Mouse (Mus musculus): ENCODE measurements around the gene Tex46. TPM values are rescaled to one million over a fixed set of nuclear protein-coding genes. Genes with fewer than 3 reads are reported as not detected.

Gene Tex46
- total and polyA plus RNA-seq, 2 experiments from 2014 or later, result not detected

DNA sequence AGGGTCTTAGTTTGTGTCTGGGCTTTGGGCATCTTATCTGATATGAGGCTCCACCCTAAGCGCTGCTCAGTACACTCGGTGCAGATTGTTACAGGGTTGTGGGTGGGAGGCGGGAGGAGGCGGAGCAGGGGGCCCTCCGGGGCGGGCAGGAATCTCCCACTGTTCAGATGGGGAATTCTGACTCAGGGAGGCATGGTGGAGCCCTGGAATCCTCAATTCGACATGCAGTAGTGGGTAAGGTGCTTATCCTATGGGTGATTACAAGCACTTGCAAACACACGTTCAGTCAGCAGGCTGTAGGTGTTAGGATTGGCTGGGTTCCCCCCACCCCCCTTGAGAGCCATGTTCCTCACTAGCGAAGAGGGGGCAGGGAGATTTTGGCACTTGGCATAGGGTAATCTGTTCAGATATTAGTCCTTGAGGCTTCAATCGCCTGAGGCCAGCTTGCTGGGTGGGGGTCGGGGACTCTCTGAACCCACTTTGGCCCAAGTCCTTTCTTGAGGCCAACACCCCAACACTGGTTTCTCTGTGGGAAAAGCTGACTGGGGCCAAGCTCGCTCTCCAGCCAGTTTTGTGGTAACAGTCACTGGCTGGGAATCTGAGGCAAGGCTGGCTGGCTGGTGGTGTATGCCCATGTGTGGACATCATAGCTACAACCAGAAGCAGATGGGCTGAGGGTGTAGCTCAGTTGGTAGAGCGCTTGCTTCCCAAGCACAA lies 39.4 kb downstream of the Tex46 start:
- DNase-seq (ENCODE audit: low spot score) (peak; percentile 21), ATAC-seq (ENCODE audit: insufficient read depth, low read depth) (peak; percentile 60)
- H3K9me3 ChIP-seq (replicated peaks; ENCODE audit: control insufficient read depth, low read length), result peaks cover 11% of the 10 kb centered on the region; the same call in 1 of the 2 replicates
- H3K9ac ChIP-seq (replicated peaks; ENCODE audit: low read depth, low read length), result no peak overlapping the region
- H3K27me3 ChIP-seq (ENCODE audit: control insufficient read depth, insufficient read depth, low read length), result peaks cover 67% of the 10 kb centered on the region
- no peak overlapping the region for H3K4me3 ChIP-seq (ENCODE audit: low read depth, low read length)
- TF ChIP-seq CTCF (IDR thresholded peaks at IDR 0.05; ENCODE audit: low read depth), result no peak
- H3K27ac ChIP-seq (ENCODE audit: low read depth), result no peak overlapping the region
- H3K36me3 ChIP-seq (replicated peaks; ENCODE audit: control insufficient read depth, insufficient read depth, low read length), result no peaks in the 10 kb centered on the region
- H3K4me2 ChIP-seq (ENCODE audit: low read depth, low read length), result peak overlapping the region; percentile 28
- peaks cover 17% of the 10 kb centered on the region for H3K4me1 ChIP-seq (ENCODE audit: control insufficient read depth, insufficient read depth)
- 22% methylated on average over 13 of the region's 13 CpGs for WGBS

DNA sequence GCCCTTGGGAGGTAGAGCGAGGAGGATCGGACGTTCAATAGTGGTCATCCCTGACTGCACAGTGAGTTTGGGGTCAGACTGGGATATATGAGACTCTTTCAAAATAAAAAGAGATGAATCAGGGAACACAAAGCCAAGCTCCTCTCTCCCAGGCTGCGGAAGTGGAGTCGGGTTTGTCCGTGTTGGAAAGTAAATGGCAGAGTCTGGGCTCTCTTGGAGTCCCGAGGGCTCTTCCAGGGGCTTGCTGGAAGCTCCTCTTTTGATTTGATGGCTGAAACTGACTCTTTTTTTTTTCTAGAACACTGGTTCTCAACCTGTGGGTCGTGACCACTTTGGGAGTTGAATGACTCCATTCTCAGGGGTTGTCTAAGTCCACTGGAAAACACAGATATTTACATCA lies 40.0 kb downstream of the Tex46 start:
- peaks cover 73% of the 10 kb centered on the region for H3K27me3 ChIP-seq (ENCODE audit: control insufficient read depth, insufficient read depth, low read length)
- H3K36me3 ChIP-seq (replicated peaks; ENCODE audit: control insufficient read depth, insufficient read depth, low read length), result no peaks in the 10 kb centered on the region
- no peak for DNase-seq (ENCODE audit: low spot score)
- no peak overlapping the region for H3K4me2 ChIP-seq (ENCODE audit: low read depth, low read length)
- WGBS, result 81% methylated on average over 8 of the region's 8 CpGs
- no peak overlapping the region for H3K4me3 ChIP-seq (ENCODE audit: low read depth, low read length)
- H3K9ac ChIP-seq (replicated peaks; ENCODE audit: low read depth, low read length), result no peak overlapping the region
- H3K27ac ChIP-seq (ENCODE audit: low read depth), result no peak overlapping the region
- H3K9me3 ChIP-seq (replicated peaks; ENCODE audit: control insufficient read depth, low read length), result peaks cover 11% of the 10 kb centered on the region; the same call in 1 of the 2 replicates
- no peak for ATAC-seq (ENCODE audit: insufficient read depth, low read depth)
- peaks cover 17% of the 10 kb centered on the region for H3K4me1 ChIP-seq (ENCODE audit: control insufficient read depth, insufficient read depth)
- TF ChIP-seq CTCF (IDR thresholded peaks at IDR 0.05; ENCODE audit: low read depth) (no peak), EP300 (IDR thresholded peaks at IDR 0.05; ENCODE audit: low read depth) (no peak)

DNA sequence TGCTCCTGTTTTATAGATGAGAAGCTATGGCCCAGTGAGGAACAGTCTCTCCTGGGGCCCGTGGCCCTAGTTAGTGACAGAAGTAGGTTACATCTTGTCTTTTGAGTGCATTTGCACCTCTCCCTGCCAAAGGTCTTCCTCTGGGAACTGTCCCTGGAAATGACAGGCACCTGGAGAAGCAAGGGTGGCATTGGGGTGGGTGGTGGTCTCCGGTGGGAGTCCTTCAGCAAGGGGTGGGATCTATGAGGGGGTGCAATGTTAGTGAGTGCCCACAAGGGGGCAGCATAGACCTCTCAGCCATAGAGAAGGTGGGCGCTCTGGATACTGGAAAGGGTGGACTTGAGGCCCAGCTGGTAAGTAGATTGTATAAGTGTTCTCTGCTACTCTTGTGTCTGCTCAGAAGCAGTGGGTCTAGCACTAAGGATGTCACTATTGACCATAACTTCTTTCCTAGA lies 41.1 kb downstream of the Tex46 start:
- ATAC-seq (ENCODE audit: insufficient read depth, low read depth) (no peak), DNase-seq (ENCODE audit: low spot score) (peak; percentile 46)
- no peak overlapping the region for H3K4me2 ChIP-seq (ENCODE audit: low read depth, low read length)
- peaks cover 83% of the 10 kb centered on the region for H3K27me3 ChIP-seq (ENCODE audit: control insufficient read depth, insufficient read depth, low read length)
- H3K4me3 ChIP-seq (ENCODE audit: low read depth, low read length), result no peak overlapping the region
- no peak overlapping the region for H3K27ac ChIP-seq (ENCODE audit: low read depth)
- peaks cover 17% of the 10 kb centered on the region for H3K4me1 ChIP-seq (ENCODE audit: control insufficient read depth, insufficient read depth)
- TF ChIP-seq EP300 (IDR thresholded peaks at IDR 0.05; ENCODE audit: low read depth) (no peak), CTCF (IDR thresholded peaks at IDR 0.05; ENCODE audit: low read depth) (peak; percentile 72)
- no peaks in the 10 kb centered on the region for H3K36me3 ChIP-seq (replicated peaks; ENCODE audit: control insufficient read depth, insufficient read depth, low read length)
- 67% methylated on average over 3 of the region's 3 CpGs for WGBS
- no peak overlapping the region for H3K9ac ChIP-seq (replicated peaks; ENCODE audit: low read depth, low read length)
- H3K9me3 ChIP-seq (replicated peaks; ENCODE audit: control insufficient read depth, low read length), result peaks cover 9% of the 10 kb centered on the region; the same call in 1 of the 2 replicates

DNA sequence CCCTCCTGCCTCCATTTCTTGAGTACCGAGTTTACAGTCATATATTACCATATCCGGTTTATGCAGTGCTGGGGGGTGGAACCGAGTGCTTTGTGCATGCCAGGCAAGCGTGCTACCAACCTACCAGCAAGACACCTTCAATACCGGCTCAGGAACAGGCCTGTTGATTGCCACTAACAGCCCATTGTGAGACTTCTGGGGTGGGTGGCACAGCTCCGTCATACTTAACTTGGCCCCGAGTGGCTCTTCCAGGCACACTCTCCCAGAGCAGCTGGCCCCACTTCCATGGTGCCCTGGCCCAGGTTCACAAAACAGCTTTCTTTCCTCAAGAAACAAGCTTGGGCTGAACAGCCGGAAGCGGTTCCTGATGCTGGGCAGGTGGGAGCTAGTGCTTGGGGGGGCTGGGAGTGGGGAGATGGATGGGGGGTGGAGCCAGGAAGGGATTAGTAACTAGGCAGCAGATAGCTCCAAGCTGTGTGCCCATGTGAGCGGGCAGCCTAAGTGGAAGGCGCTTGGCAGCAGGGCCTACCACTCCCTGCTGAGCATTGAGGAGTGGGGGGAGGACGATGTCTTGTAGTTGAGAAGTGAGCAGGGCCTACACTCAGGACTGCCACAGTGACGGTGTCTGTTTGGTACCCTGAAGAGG lies 41.8 kb downstream of the Tex46 start:
- Histone ChIP-seq H3K4me3 (ENCODE audit: low read depth, low read length) (no peak overlapping the region), H3K9ac (replicated peaks; ENCODE audit: low read depth, low read length) (no peak overlapping the region), H3K27me3 (ENCODE audit: control insufficient read depth, insufficient read depth, low read length) (peaks cover 80% of the 10 kb centered on the region), H3K4me2 (ENCODE audit: low read depth, low read length) (no peak overlapping the region), H3K4me1 (ENCODE audit: control insufficient read depth, insufficient read depth) (peaks cover 17% of the 10 kb centered on the region), H3K36me3 (replicated peaks; ENCODE audit: control insufficient read depth, insufficient read depth, low read length) (no peaks in the 10 kb centered on the region), H3K9me3 (replicated peaks; ENCODE audit: control insufficient read depth, low read length) (peaks cover 3% of the 10 kb centered on the region; the same call in 1 of the 2 replicates), H3K27ac (ENCODE audit: low read depth) (no peak overlapping the region)
- no peak for ATAC-seq (ENCODE audit: insufficient read depth, low read depth)
- DNase-seq (ENCODE audit: low spot score), result no peak
- TF ChIP-seq CTCF (IDR thresholded peaks at IDR 0.05; ENCODE audit: low read depth), result no peak
- TF ChIP-seq EP300 (IDR thresholded peaks at IDR 0.05; ENCODE audit: low read depth), result no peak
- WGBS, result 82% methylated on average over 13 of the region's 13 CpGs

DNA sequence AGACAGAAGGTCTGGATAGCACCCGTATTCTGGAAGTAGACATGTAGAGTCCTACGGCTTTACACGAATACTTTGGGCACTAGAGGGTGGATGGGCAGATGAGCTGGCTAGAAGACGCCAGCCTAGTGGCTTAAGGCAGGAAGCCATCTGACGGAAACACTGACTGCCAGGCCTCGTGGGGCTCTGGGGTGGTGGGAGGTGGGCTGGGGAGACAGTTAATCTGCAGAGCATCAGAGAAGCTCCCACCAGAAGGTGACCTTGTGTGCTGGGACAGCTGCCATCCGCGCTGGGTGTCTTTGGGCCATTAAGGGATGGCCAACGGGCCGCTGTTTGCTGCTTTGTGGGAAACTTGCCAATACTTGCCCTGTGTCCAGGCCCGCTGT lies 42.3 kb downstream of the Tex46 start:
- H3K9ac ChIP-seq (replicated peaks; ENCODE audit: low read depth, low read length), result no peak overlapping the region
- no peaks in the 10 kb centered on the region for H3K9me3 ChIP-seq (replicated peaks; ENCODE audit: control insufficient read depth, low read length)
- peaks cover 17% of the 10 kb centered on the region for H3K4me1 ChIP-seq (ENCODE audit: control insufficient read depth, insufficient read depth)
- no peak overlapping the region for H3K4me2 ChIP-seq (ENCODE audit: low read depth, low read length)
- no peak overlapping the region for H3K4me3 ChIP-seq (ENCODE audit: low read depth, low read length)
- DNase-seq (ENCODE audit: low spot score) (no peak), ATAC-seq (ENCODE audit: insufficient read depth, low read depth) (no peak)
- no peaks in the 10 kb centered on the region for H3K36me3 ChIP-seq (replicated peaks; ENCODE audit: control insufficient read depth, insufficient read depth, low read length)
- 52% methylated on average over 11 of the region's 11 CpGs for WGBS
- no peak overlapping the region for H3K27ac ChIP-seq (ENCODE audit: low read depth)
- TF ChIP-seq CTCF (IDR thresholded peaks at IDR 0.05; ENCODE audit: low read depth), result no peak
- peaks cover 75% of the 10 kb centered on the region for H3K27me3 ChIP-seq (ENCODE audit: control insufficient read depth, insufficient read depth, low read length)
